Mouse (Mus musculus) erythroblast, embryonic 14.5 days (primary cell): Measurements from ENCODE around the gene Ino80.

Experiments used
- GATA1 ChIP-seq: IDR thresholded peaks from 2 replicates; pipeline ENCODE4 v1.6.1; 2012; ENCODE audit warnings: low read length, inconsistent platforms, mixed read lengths
- TAL1 ChIP-seq: IDR thresholded peaks from 3 replicates; pipeline ENCODE4 v1.6.1; 2012; ENCODE audit warnings: low read length, inconsistent platforms, mixed read lengths

GRCm38 (mm10) chr2:119327942-119328526 lies 149.5 kb downstream of the Ino80 start:
- TF ChIP-seq TAL1 (no peak), GATA1 (no peak)
